Mouse (Mus musculus): ENCODE results near the gene Insr.

- TF ChIP-seq POLR2A (IDR thresholded peaks at IDR 0.05; ENCODE audit: borderline replicate concordance, extremely low read depth, insufficient read depth, insufficient read length, poor library complexity, severe bottlenecking) (no peak), CTCF (IDR thresholded peaks at IDR 0.05; ENCODE audit: borderline replicate concordance, extremely low read depth, insufficient read depth, insufficient read length) (no peak)
These were observed 40.6 kb downstream of the Insr start for GRCm38 (mm10) chr8:3238792-3239191.

Data from brain, embryonic 14.5 days (tissue).